Mouse (Mus musculus): ENCODE data around the gene Usp22.
"Not testable (repeated sequence)": the region's sequence is repeated elsewhere in the genome, so short reads cannot be mapped to it uniquely, and the experiment has no call there.

Usp22 gene

DNA sequence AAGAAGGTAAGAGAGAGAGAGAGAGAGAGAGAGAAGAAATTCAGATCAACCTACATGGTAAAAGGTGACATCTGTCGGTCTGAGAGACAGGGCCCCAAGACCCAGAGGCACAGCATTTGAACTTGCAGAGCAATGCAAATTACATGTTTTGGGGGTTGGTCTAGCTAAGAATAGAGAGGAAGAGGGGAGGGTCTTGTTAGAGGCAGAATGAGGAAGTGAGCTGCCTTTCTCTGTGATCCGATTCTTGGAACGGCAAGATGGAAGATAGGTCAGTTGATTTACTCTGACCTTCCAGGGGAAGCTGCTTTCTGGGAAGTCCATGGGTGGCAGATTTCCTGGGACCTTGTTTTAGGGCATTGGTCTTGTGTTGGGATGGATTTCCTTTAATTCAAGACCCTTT, 32.6 kb downstream of the Usp22 start:
- DNase-seq = no peak

DNA sequence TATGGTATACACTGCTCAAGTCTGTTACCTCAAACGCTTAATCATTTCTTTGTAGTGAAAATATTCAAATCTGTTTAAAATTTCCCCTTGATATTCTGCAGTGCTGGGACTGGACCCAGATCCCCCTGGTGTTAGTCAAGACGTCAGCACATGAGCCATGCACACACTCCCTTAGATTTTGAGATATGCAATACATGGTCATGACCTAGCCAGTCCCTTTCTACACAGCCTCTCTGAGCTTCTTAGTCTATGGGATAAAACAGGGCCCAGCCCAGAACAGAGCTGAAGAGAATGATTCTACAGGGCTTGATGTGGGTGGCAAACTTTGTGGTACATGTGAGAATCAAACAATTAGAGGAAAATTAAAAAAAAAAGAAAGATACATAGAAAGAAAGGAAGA, 33.2 kb downstream of the Usp22 start:
- no peak for DNase-seq

DNA sequence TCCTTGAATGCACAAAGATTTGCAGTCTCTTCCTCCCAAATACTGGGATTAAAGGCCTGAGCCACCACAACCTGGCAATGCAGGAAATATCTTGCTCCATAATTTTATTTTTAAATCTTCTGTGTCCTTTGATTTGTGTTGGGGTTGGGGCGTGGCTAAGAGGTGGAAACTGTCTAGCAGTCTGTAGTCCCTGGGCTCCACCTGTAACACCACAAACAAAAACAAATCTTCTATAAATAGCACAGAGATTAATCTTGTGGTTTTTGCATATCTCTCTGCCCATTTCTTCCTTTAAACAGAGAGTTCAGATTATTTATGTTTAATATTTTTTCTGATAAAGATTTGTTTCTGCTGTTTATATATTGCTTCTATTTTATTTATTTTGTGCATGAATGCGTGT, 41.9 kb downstream of the Usp22 start:
- DNase-seq = no peak

DNA sequence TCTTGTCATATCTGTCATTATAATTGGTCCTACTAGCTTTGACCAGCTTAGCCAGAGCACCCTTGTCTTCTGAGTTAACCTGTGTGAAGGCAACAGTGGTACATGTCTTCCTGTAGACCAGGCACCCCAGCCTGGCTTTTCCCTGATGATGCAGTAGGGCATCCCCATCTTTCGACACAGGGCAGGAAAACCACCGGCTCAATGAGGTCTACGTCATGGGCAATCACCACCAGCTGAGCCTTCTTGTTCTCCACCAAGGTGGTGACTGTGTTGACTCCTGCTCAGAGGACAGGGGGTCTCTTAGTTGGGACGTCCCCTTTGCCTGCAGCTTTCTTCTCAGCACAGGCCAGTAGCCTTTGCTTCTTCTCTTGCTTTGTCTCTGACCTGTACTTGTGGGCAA, 44.2 kb downstream of the Usp22 start:
- DNase-seq = not testable (repeated sequence)

DNA sequence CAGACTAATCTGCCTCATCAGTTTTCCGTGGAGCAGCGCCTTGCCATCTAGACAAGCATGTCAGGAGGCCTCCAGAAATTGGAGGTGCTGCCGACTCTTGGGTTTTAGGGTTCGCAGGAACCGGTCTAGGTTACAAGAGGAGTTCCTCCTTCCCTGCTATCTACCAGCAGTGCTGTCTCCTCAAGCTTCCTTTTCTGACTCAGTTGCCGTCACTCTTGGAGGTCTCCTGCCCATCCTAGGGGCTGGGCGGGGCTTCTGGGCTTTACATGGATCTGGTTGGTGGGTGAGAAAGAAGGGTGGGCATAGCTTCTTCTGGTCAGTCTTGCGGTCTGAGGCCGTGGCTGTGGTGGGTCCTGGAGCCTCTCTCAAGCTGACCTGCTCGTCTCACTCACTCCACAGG, 45.5 kb downstream of the Usp22 start:
- no peak for DNase-seq

DNA sequence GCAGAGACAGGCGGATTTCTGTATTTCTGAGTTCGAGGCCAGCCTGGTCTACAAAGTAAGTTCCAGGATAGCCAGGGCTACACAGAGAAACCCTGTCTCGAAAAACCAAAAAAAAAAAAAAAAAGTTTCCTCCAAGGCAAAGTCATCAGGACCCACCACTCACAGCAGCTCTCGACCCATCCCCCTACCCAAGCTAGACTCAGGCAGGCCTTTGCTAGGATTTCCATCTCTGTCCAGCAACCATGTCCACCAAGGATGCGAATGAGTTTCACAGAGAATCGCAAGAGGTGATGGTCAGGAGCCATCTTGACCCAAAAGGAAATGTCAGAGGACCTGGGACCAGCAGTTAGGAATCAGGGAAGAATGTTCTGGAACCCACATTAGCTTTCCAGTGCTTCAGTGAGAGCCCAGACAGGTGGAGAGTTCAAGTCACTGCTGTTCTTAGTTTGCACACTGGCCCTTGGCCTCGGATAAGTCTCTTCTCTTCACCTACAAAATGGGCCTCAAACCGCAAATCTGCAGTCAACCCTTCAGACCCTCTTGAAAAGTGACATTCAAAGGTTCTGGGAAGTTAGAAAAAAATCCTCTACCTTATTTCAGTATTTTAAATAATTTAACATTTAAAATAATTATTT, 47.3 kb downstream of the Usp22 start:
- DNase-seq = no peak

DNA sequence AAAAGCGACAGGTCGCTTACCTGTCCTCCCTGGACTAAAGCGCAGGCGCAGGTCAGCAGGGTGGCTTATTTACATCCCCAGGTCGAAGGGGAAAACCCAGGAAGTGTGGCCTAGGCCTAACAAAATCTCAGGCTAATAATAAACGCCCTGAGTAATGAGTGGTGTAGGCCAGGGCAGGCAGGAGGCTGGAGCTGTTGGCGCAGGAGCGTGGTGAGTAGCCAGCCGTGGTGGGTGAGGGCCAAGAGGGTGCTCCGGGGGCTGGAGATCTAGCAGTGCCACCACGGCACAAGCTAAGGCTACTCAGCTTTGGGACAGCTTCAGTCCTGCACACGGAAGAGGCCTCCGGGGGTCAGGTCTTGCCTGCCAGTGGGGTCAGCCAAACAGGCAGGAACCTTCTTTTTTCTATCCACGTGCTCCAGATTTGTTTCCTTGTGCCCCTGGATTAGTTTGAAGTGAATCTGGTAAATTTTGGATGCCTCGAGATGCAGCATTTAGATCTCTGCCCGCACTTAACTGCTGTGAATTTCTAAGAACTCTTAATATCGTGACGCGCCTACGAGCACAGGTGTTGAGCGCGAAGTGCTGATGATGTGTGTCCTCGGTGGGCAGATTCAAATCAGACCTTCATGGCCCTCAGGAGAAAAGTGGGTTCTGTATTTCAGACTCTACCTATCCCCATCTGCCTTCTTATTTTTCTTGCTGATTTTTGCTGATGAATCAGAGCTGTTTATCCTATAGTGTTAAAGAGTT, 48.1 kb downstream of the Usp22 start, which contains the start of gene Tnfrsf13b:
Tnfrsf13b (plus strand) TSS at position 150 of the 750 bp plus-strand sequence.
- no peak for DNase-seq

DNA sequence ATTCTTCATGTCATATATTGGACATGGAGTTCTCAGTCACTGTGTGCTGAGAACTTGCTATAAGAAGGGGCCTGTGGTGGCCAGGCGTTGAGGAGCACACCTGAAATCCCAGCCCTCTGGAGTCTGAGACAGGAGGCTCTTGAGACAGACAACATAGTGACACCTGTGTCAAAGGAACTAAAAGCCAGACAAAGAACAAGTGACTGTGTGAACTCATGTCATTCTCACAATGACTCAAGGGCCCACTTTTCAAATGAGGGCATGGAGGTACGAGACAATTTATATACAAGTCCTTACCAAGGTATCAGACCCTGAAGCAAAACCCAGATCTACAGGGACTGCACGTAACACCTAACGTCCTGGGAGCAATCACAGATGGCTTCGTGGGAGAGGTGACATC, 48.9 kb downstream of the Usp22 start:
- no peak for DNase-seq

DNA sequence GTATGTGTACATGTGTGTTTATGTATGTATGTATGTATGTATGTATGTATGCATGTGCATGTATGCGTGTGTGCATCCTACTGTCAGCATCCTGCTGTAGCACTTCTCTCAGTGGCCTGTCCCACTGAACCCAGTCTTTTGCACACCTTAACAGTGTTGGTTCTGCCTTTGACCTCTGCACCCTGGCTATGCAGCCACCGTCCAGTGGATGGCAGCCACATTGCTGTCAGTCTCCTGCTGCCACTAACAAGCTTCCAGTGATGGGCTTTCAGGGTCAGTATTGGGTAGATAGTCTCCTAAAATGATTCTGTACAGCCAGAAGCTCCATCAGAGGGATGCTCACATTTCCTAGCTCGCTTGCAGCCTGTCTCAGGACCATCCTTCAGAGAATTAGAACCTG, 51.0 kb downstream of the Usp22 start:
- no peak for DNase-seq

DNA sequence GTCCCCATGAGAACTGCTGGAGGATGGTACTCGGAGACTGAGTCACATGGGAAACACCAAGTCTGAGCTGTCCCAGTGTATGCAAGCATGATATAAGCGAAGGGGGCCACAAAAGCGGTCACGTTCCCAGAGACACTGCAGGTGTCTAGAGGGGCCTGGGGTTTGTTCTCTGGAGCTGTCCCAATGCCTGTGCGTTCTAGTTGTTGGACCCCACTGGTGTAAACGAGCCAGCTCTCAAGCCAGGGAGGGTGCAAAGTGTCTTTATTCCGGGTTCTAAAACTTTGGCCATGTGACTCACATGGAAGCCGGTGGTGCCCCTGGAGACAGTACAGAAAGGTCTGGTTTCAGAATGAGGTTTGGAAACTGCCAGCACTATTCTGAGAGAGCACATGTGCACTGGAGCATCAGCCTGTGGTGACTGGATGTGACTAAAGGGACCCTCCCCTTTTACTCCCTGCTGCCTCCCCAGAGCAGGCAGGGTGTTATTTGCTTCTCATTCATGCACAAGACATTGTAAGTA, 52.0 kb downstream of the Usp22 start:
- DNase-seq = no peak

DNA sequence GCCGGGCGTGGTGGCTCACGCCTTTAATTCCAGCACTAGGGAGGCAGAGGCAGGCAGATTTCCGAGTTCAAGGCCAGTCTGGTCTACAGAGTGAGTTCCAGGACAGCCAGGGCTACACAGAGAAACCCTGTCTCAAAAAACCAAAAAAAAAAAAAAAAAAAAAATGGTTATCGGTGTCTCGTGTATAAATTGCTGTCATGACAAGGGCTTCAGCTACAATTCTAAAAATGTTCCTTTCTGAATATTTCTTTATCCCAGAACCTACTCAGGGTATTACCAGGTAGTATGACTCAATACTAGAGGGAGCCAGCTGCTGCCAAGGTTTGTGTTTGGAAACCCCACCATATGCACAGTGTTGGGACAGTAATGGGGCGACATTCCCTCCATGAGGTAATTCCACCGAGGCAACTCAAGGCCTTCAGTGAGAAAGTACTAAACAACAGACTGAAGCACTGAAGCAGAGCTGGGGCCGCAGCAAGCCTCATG, 52.5 kb downstream of the Usp22 start:
- no peak for DNase-seq

DNA sequence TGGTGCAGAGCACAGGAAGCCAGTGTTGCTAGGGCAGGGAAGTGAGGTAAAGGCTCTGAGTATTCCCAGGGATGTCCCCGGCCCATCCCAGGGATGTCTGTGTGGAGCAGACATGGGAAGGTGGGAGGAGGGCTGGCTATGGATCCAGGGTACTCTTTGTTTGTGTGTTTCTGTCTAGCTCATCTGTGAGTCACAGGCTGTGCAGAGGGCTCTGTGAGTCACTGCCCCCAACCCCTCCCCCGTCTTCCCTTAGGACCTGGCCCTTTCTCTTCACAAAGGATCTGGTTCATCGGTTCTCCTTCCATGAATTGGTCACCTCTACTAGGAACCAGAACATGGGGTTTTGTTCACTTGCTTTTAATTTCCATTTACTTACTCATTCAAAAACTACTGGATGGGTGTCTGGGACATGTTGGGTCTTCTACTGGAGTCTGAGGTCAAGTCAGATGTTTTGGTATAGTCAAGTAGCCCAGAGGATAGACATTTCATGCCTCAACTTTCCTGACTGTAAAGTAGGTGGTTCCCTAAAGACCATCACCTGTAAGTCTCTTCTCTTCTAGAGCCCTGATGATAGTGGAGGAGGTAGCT, 54.8 kb downstream of the Usp22 start:
- no peak for DNase-seq

DNA sequence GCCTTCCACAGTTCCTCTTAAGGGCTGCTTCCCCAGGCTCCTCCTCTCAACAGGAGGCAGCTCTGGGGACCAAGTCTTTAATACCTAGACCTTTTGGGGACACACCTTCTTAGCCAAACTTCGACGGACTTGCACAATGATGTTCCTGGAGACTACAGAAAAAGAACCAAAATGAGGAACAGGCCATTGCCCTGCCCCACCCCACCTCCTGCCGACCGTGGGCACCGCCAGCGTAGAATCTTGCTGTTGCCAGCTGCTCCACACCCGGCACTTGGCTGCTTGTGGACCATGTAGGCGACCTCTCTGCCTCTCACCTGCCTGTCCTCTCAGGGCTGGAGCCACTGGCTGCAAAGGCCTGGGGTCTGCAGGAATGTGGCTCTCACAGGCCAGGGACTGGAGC, 58.6 kb downstream of the Usp22 start:
- DNase-seq = no peak

DNA sequence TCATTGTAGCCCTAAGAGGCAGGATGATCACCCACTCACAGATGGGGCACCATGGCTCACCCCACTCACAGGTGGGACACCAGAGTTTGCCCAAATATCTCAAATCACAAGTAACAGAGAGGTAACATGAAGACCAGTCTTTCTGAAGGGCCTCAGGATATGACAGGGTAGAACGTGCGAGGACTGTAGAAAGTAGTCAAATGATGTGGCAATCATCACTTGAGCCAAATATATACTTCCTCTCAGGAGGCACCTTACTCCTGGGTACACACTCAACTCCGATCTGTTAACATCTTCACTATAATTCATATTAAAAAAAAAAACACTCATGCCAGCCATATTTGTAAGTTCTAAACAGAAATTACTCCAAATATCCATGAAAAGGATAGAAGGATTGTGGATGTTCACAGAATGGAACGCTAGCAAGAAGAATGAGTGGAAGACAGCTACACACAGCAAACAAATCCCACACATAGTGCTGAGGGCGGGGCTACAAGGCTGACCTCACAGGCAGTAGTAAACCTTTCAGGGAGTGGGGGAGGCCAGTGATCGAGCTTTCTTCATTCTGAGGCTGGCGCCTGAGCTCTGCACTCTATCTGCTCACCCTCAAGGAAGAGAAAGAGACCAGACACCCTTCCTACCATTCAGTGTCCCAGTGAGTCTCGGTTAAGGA, 62.4 kb downstream of the Usp22 start:
- DNase-seq = no peak

DNA sequence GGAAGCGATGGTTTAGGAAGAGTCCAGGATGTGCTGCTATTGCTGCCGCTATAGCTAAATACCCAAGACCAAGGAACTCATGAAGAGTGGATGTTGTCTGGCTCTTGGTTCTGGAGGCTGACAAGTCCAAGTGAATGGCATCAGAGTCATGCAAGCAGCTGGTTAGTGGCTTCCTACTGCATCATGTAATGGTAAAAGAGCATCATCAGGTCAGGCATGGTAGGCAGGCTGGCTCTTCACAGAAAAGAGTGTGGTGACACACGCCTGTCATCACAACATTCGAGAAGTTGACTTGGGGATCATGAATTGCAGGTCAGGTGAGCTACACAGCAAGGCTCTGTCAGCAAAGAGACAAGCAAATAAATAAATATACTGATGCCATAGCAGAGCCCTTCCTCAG, 63.4 kb downstream of the Usp22 start:
- DNase-seq = no peak

DNA sequence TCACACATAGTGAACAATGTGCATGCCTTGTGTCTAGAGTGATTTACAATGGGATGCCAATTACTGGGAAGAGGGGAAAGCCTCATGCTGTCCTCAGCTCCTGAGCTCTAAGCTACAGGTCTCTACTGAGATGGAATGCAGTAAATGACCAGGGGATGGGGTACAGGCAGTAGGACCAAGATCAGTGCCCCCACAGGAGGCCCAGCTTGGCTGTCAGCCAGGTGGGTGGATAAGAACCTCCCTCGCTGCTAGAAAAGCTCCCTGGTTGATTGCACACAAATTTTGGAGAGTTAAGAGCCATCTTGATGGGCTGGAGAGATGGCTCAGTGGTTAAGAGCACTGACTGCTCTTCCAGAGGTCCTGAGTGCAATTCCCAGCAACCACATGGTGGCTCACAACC, 63.9 kb downstream of the Usp22 start:
- no peak for DNase-seq

DNA sequence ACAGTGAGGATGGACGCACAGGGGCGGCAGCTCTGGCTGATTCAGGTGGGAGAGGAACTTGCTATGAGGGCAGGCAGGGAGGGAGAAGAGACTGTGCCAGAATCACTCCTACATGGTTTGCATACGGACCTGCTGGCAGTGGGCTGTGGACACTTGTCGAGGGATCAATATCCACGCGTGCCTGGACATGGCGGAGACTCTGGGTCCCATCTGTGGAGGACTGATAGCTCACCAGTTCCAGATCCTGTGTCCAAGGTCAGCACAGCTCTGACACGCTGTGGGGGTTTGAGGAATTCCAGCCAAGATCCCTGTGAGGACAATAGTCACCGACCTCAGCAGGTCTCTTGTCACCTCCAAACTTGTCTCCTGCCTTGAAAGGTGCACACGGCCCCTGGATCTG, 64.7 kb downstream of the Usp22 start:
- no peak for DNase-seq

DNA sequence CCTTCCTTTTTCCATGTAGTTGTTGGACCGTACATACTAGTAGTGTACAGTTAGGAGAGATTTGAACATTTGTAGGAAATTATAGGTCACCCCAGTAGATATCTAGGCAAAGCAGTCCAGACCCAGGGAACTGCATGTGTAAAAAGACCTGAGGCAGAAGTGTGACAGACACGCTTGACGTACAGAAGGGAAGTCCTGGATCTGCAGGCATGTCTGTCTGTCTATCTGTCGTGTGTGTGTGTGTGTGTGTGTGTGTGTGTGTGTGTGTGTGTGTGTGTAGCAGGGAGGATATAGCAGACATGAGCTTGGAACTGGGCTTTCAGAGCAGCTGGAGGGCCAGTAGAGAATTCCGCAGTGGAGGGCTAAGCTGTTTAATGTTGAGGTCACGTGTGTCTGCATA, 65.1 kb downstream of the Usp22 start:
- DNase-seq = no peak

DNA sequence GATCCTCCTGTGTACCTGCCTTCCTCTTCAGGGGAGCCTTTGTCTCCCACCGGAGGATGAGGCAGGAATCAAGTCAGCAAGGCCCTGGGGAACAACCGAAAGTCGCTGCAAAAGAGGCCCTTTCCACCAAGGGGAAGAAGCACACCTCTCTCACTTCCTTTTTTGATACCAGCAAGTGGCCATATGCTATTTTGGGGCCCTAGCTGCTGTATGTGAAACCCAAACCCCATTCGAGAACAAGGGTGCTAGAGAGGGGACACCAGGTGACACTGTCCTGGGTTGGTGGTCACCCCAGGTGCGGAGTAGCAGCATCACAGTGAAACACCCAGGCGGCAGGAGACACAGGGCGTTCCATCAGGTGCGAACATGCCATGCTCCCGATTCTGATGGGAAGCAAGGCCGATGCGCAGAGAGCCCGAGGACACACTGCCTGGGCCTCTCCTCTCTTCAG, 65.9 kb downstream of the Usp22 start:
- DNase-seq = no peak

DNA sequence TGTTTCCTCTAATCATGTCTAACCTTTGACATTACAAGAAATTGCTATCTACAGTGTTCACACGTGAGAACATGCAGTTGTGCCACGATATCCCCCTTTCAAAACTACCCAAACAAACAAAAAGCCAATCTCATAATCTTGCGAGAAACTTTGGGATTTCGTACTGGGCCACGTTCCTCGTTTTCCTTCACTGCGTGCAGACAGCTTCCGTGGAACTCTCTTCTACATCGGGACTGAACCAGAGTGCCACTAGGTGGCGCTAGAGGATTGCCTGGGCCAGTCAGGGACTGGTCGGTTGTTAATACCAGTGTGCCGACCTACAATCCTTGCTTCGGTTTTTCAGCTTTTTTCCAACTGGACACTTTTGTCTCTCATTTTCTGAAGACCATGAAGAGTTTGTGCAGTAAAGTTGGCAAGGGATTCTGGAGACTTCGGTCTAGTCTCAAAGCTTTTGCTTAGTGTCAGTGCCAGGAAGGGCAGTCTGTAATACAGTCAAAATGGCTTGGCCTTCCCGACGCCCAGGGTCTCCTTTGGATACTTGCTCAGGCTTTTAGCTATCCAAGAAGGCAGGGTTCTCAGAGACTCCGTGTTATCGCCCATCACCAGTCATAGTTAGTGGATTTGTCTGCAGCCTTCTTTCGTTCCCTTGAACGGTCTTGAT, 70.5 kb downstream of the Usp22 start:
- DNase-seq = peak; percentile 86

DNA sequence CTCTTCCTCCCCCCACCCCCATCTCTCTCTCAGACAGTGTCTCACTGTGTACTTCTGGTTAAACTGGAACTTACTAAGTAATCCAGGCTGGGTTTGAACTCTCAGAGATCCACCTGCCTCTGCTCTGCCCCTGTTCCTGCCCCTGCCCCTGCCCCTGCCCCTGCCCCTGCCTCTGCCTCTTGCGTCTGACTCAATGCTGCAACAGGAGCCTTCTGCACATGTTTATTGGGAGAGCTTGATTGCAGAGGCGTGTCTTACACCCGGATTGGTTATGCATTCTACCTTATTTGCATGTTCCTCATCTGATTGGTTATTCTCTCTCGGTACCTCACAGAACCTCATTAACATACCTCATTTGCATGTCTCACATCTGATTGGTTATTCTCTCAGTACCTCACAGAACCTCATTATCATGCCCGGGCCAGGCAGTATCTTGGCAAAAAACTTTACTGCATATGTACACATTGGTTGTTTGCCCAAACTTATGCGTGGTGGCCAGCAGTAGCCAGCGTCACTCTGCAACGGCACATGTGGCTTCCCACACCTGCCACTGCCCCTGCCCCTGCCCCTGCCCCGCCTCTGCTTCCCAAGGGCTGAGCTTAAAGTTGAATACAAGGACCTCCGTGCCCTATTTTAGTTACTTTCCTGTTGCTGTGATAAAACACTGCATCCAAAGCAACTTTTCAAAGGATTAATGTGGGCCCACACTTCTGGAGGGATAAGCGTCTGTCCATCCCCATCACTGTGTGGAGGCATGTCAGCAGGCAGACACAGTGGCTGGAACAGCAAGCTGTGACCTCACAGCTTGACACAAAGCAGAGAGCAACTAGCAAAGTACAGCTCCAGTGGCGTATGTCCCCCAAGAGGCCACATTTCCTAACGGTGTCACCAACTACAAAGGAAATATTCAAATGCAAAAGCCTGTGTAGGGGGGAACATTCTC, 72.2 kb downstream of the Usp22 start:
- no peak for DNase-seq
